Mouse (Mus musculus) urinary bladder, postnatal 36 days (tissue): Measurements from ENCODE around the gene Prr5l.

Experiments
- DNase-seq, 2 experiments: peaks; one replicate each; pipeline ENCODE4 v3.0.0; 2022; ENCODE audit warnings: low spot score in 2 of 2, mixed read lengths in 1 of 2

Gene Prr5l

GRCm38 (mm10) chr2:101881471-101882162, 1.2 kb downstream of the Prr5l start:
- no peak for DNase-seq

- no peak for DNase-seq
These were observed 11.6 kb downstream of the Prr5l start for GRCm38 (mm10) chr2:101871179-101871578.

DNA sequence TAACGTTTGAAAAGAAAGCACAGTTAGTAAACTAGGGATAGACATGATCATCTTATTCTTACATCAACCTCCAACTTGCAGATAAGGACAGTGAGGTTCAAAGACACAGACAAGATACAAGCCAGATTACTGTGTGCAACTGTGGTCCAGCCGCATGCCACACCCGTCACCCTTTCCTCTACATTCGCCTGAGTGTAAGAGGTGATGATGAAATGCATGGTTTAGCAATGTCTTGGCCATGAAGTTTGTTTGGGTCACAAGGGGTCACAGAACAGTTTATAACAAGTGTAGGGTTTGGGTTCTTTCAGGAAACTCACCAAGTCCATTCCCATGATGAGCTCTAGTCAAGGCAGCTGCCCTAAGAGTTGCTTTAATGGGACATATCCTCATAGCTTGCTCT, 14.1 kb downstream of the Prr5l start:
- DNase-seq, result peak in 1 of 2 experiments; percentile 40

GRCm38 (mm10) chr2:101862219-101863123, 20.4 kb downstream of the Prr5l start:
- peak in 1 of 2 experiments; percentile 69 for DNase-seq

DNA sequence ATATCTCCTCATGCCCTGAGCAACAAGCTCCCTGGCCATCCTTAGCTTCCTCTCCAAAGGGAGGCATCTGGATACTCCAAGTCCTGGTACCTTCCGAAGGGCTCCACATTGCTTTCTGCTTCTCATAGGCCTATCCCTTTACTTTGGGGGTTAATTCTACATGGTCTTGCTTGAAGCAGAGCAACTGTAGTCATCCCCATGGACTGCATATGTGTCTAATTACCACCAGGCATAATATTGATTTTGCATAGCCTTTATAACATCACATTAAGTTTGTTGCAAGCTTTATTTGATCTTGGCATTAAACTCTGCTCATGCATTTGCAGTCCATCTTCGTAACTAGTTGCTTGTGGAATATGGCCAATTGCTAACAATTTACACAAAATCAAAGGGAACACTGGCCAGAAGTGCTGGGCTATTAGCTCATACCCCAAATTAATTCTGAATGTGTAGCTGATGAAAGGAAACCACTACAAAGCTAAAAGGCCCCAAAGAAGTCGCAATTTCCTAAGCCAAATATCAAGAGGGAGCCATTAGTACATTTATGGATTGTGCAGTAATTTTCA, 21.8 kb downstream of the Prr5l start:
- DNase-seq, result no peak

GRCm38 (mm10) chr2:101856174-101856573, 26.7 kb downstream of the Prr5l start:
- no peak for DNase-seq

DNA sequence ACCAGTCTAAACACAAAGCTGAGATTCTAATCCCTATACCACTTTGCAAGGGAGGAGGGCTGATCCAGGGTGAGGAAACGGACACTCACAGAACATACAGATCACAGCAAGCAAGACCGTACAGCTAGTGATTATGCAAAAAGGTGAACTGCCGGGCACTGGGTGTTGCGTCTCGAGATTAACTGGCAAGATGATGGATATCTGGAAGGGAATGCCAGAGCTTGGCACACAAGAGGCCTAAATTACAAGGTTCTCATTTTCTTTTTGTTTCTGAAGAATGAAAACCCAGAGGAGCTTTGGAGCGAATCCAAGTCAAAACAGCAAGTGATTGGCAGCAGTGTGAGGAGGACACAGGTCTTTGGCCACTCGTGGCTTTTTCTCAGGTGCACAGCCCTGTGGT, 28.0 kb downstream of the Prr5l start:
- peak in 1 of 2 experiments; percentile 40 for DNase-seq

DNA sequence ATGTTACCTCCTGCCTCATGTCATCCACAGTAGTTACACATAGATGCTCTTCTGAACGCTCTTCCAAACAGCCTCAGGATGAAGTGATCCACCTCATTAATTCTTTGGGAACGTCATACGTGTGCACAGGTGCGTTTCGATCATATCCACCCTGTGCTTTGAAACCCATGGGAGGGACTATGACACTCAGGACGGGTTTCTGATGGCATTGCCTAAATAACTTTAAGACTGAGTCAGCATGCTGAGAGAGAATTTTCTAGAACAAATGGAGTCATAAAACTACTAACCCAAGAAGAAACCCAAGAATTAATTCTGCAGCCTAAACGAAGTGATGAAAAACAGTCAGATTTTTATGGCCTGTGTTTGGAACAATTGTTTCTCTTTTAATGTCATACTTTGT, 40.1 kb downstream of the Prr5l start:
- DNase-seq, result no peak

DNA sequence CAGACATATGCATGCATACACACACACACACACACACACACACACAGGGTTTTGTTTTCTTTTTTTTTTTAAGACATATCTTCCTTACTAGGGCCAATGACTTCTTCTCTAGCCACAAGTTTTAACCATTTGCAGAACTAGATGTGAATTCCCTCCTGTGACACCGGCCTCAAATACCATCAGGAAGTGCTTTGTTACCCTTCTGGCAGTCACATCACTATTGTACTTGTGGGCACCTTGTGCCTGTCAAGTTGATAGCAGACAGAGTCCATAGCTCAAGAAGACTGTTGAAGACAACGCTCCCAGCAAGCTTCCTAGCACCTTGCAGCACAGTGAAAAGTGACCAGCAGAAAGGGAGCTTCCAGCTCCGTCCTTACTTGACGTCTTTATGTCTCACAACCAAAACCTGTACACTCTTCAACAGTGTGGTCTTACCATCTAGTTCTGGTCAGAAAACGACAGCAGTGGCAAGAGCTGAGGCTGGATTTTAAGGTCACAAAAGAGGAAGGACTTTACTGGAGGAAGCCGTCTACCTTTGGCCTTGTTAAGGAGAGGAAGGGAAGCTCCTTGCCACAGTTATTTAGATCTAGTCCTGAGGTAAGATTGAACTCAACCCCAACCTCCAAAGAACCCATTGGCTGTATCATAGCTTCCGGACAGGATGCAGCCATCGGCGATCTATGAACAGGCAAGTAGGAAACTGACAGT, 47.9 kb downstream of the Prr5l start:
- DNase-seq, result no peak

- DNase-seq, result no peak
These were observed 50.5 kb downstream of the Prr5l start for GRCm38 (mm10) chr2:101832361-101832760.

DNA sequence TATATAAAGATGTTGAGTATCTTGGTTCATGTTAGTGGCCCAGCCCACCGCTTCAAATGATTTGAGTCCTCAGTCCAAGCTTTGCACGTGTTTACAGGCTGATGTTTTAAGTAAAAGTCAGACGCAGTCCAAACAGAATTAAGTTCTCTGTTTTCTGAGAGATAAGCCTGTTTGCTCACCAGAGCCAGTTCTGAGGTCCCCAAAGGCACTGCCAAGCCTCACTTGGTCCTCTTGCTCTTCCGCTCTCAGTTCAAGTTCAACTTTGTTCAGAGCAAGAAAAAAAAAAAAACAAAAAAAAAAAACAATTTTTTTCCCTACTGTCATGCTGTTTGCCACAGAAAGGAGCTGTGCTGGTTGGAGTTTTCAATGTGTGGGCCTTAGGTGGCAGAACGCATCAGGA, 51.0 kb downstream of the Prr5l start:
- no peak for DNase-seq

DNA sequence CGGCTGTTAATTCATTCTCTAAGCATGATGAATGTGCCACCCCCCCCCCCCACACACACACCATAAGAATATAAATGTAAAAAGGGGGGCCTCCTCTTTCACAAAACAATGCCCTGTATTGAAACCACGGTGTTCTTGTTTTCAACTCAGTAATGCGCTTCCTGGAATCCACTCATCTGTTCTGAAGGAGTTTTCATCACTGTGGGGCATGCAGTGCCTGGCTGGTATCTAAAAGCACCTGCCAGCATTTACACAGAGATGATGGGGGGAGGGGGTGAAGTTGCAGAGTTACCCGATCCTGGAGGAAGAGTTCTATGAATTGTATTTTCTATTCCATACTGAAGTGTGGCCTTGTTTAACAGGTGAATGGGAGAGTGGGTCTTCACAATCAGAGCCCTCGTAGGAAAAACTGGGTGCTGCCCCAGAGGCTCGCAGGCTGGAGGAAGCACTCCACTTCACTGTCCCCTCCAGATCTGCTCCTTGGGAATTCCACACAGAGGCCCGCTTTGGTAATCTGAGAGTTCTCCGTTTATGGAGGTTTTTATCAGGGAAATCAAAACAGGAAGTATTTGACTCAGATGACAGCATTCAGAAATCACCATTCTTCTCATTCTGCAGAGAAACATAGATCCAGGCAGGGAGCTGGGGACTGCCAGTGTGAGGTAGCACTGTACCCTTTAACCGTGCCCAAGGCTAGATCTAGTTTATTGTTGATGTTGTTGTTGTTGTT, 52.5 kb downstream of the Prr5l start:
- DNase-seq, result no peak

GRCm38 (mm10) chr2:101829013-101829412, 53.8 kb downstream of the Prr5l start:
- no peak for DNase-seq

GRCm38 (mm10) chr2:101828057-101828643, 54.7 kb downstream of the Prr5l start:
- DNase-seq, result no peak

GRCm38 (mm10) chr2:101827626-101828025, 55.2 kb downstream of the Prr5l start:
- DNase-seq, result no peak

- DNase-seq, result no peak
These were observed 55.8 kb downstream of the Prr5l start for GRCm38 (mm10) chr2:101826950-101827600.

GRCm38 (mm10) chr2:101826186-101826707, 56.6 kb downstream of the Prr5l start:
- DNase-seq, result no peak

- DNase-seq, result no peak
These were observed 57.4 kb downstream of the Prr5l start for GRCm38 (mm10) chr2:101825226-101826120.

DNA sequence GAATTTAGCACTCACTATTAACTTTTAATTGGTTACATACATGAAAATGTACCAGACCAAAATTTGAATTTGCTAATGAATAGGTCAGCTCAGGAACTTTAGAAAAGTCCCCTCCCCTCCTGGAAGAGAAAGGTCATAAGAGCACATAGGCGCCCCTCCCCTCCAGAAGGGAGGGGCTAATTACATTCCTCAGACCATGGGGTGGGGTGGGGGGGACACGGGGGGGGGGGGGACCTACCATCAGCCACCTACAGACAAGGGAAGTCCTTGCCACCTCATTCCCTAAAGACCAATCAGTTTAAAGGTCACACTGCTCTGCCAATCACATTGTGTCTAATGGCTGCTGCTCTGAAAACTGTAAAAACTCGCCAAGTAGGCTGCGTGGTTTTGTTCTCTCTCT, 59.0 kb downstream of the Prr5l start:
- no peak for DNase-seq
